Mouse (Mus musculus) neural tube, embryonic 13.5 days (tissue): ENCODE results near the gene Atp5e. TPM values are rescaled to one million over a fixed set of nuclear protein-coding genes. Genes with fewer than 3 reads are reported as not detected.

Source experiments
- polyA plus RNA-seq: library from polyadenylated mRNA; unstranded; fragments of >200 nt; fragmentation: Nextera tagmentation; extraction: Ambion mirVana; gene quantifications from 2 replicates; pipeline ENCODE4 v1.2.1, GENCODE M21; 2015

The Atp5e gene
- polyA plus RNA-seq, 1 experiment from 2014 or later, result 807 TPM

Other genes starting within 250 kb of the Atp5e start
- gene Gnas, start 179.8 kb downstream of the Atp5e start, polyA plus RNA-seq, result 1,617 and 1,631 TPM in 2 replicates
- gene Gm20721, start 117.4 kb downstream of the Atp5e start, polyA plus RNA-seq, result 14.3 and 28.0 TPM in 2 replicates
- gene Nelfcd, start 48.3 kb downstream of the Atp5e start, polyA plus RNA-seq, result 97.4 and 100 TPM in 2 replicates
- gene Ctsz, start 25.1 kb downstream of the Atp5e start, polyA plus RNA-seq, result 89.8 and 93.7 TPM in 2 replicates
- 1.3 and 2.2 TPM in 2 replicates for gene Tubb1, start 13.4 kb downstream of the Atp5e start, polyA plus RNA-seq
- 103 and 107 TPM in 2 replicates for gene Prelid3b, start 9.0 kb upstream of the Atp5e start, polyA plus RNA-seq
- gene Zfp831, start 179.4 kb upstream of the Atp5e start, polyA plus RNA-seq, result not detected in 2 replicates